Mouse (Mus musculus) embryonic facial prominence, embryonic 15.5 days (tissue): ENCODE results near the gene Metrn. TPM values are rescaled to one million over a fixed set of nuclear protein-coding genes. Genes with fewer than 3 reads are reported as not detected.

Experiments used
- ATAC-seq: fragments of 200-750 bp; cut with Nextera tagmentation; 2 replicates; pipeline ENCODE4 v1.8.0; 2017; ENCODE audit warnings: low read depth, moderate TSS enrichment; ENCODE audit not compliant: insufficient number of reproducible peaks, low FRiP score, low TSS enrichment
- H3K27ac ChIP-seq: fragments of 300-500 bp; sonication (generic); replicated peaks from 2 replicates; pipeline ENCODE4 v1.5.1; 2015; ENCODE audit warnings: mild to moderate bottlenecking, inconsistent platforms
- H3K27me3 ChIP-seq: fragments of 300-500 bp; sonication (generic); 2 replicates; pipeline ENCODE4 v1.6.1; 2015; ENCODE audit warnings: inconsistent platforms
- H3K36me3 ChIP-seq: fragments of 300-500 bp; sonication (generic); 2 replicates; pipeline ENCODE4 v1.6.1; 2015; ENCODE audit warnings: mild to moderate bottlenecking, inconsistent platforms
- H3K4me1 ChIP-seq: fragments of 300-500 bp; sonication (generic); 2 replicates; pipeline ENCODE4 v1.6.1; 2015; ENCODE audit warnings: inconsistent platforms
- H3K4me2 ChIP-seq: fragments of 300-500 bp; sonication (generic); replicated peaks from 2 replicates; pipeline ENCODE4 v1.6.1; 2015; ENCODE audit warnings: mild to moderate bottlenecking, inconsistent platforms
- H3K4me3 ChIP-seq: fragments of 300-500 bp; sonication (generic); replicated peaks from 2 replicates; pipeline ENCODE4 v1.5.1; 2015; ENCODE audit warnings: mild to moderate bottlenecking, inconsistent platforms
- H3K9ac ChIP-seq: fragments of 300-500 bp; sonication (generic); 2 replicates; pipeline ENCODE4 v1.6.1; 2015; ENCODE audit warnings: inconsistent platforms
- H3K9me3 ChIP-seq: fragments of 300-500 bp; sonication (generic); replicated peaks from 2 replicates; pipeline ENCODE4 v1.6.1; 2016; ENCODE audit warnings: inconsistent platforms
- WGBS: fragments of 180-500 bp; shearing (Covaris S2); methylation state at CpG from one replicate; pipeline ENCODE4 v1.1.7; 2015; 5-methylcytosine and 5-hydroxymethylcytosine counted together
- polyA plus RNA-seq: library from polyadenylated mRNA; unstranded; fragments of >200 nt; fragmentation: Nextera tagmentation; extraction: Ambion mirVana; gene quantifications from 2 replicates; pipeline ENCODE4 v1.2.1, GENCODE M21; 2015

The Metrn gene
- polyA plus RNA-seq, 1 experiment from 2014 or later, result 41.8 TPM

DNA sequence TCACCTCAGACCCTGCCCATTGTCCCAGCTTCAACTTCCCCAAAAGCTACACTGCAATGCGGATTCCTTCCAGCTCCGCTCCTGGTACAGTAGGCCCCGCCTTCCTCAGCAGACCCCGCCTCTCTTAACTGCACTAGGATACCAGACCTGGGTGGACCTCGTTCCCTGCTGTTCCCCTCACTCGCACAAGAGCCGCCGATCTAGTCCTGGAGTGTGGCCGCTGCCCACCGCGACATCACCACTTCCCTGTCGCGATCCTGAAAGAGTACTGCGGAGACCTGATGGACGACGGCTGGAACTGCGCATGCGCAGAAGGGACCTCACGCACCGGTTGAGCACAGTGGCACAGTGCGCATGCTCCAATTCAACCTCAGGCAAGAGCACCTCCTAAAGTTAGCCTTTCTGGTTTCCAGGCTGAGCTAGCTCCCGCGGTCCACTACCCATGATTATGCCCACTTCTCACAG is 11.6 kb downstream of the Metrn start, which contains the start of gene Haghl:
Gene Haghl, minus strand, starts transcription at position 393 of the 465 bp plus-strand sequence.
- Histone ChIP-seq H3K9ac (peak within 1 kb of the TSS; percentile 70), H3K4me3 (peak within 1 kb of the TSS; percentile 78), H3K36me3 (peaks cover 50% of the 10 kb centered on the region), H3K9me3 (no peaks in the 10 kb centered on the region), H3K4me2 (peak within 1 kb of the TSS; percentile 69), H3K4me1 (peaks cover 28% of the 10 kb centered on the region), H3K27ac (peak within 1 kb of the TSS; percentile 90), H3K27me3 (no peaks in the 10 kb centered on the region)
- under 1% methylated on average over 23 of the region's 23 CpGs for WGBS
- peak; percentile 82 for ATAC-seq

DNA sequence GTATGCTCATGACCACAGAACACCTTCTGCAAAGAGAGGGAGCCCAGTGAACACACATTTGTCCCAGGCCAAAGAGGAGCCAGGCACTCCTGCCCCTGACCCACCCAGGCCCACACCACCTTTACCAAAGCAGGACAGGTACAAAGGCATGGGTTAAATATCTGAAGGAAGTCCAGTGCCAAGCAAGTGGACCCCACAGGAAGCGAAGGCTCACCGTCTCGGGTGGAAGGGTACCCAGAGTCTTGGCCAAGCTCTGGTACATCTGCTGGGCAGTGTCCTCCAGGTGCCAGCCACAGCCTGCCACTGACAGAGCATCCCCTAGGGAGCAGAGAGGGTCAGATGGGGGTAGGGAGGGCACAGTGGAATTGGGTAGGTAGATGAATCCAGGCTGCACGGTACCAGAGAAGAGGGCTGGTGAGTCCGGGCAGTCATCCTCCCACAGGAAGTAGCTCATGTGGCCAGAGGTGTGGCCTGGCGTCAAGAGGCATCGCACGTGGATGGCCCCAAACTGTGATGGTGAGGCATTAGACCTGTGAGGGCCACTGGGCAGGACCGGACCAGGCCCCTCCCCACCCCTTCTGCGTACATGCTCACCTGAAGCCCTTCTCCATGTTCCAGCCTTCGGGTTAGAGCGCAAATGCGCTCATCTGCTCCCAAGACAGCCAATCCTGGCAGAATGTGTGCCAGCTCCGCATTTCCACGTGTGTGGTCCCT is 12.9 kb downstream of the Metrn start:
- no peak for ATAC-seq
- peaks cover 28% of the 10 kb centered on the region for H3K4me1 ChIP-seq
- H3K27me3 ChIP-seq, result no peaks in the 10 kb centered on the region
- H3K4me3 ChIP-seq, result peak overlapping the region; percentile 78
- H3K36me3 ChIP-seq, result peaks cover 53% of the 10 kb centered on the region
- H3K9ac ChIP-seq, result peak overlapping the region; percentile 70; the same call in 1 of the 2 replicates
- WGBS, result 70% methylated on average over 15 of the region's 15 CpGs
- H3K4me2 ChIP-seq, result peak overlapping the region; percentile 69
- no peaks in the 10 kb centered on the region for H3K9me3 ChIP-seq
- H3K27ac ChIP-seq, result no peak overlapping the region

DNA sequence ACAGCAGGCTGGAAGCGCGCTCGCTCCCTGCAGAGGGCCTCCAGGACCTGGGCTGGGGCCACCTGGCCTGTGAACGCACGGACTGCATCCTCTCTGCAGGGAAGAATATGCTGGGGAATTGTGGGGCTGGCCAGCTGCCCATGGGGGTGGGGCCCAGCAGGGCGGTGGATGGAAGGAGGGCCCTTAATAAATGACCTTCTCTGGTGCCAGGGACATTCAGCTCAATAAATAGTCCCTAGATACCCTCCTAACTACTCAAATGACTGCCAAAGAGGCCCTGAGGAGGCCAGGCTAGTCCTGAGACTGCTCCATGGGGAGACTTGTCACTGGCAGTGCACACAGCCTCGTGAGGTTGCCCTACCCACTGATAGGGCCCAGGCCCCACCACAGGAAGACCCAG is 13.8 kb downstream of the Metrn start:
- no peak for ATAC-seq
- Histone ChIP-seq H3K27ac (no peak overlapping the region), H3K4me1 (peaks cover 28% of the 10 kb centered on the region), H3K4me3 (no peak overlapping the region), H3K36me3 (peaks cover 56% of the 10 kb centered on the region), H3K27me3 (no peaks in the 10 kb centered on the region), H3K9ac (no peak overlapping the region), H3K4me2 (no peak overlapping the region), H3K9me3 (no peaks in the 10 kb centered on the region)
- 83% methylated on average over 7 of the region's 7 CpGs for WGBS

GRCm38 (mm10) chr17:25781339-25781738 is 15.6 kb downstream of the Metrn start:
- Histone ChIP-seq H3K4me2 (no peak overlapping the region), H3K4me3 (no peak overlapping the region), H3K27ac (no peak overlapping the region), H3K9ac (no peak overlapping the region), H3K4me1 (peaks cover 28% of the 10 kb centered on the region), H3K9me3 (no peaks in the 10 kb centered on the region), H3K27me3 (no peaks in the 10 kb centered on the region), H3K36me3 (peaks cover 63% of the 10 kb centered on the region)
- 78% methylated on average over 6 of the region's 6 CpGs for WGBS
- ATAC-seq, result no peak

DNA sequence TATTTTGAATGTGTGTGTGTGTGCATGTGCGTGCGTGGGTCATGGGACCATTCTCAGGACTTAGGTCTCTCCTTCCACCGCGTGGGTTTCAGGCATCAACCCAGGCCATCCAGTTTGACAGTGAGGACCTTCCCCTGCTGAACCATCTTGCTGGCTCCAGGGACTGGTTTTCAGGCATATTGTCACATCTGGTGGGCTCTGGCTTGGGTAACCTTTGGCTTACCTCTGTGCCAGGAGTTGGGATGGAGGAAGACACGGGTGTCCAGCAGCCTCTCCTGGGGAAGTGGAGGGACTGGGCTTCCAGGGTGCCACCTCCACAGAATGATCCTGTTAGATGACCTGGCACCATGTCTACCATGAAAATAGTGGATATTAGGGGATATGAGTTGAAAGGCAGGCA is 19.0 kb downstream of the Metrn start:
- Histone ChIP-seq H3K4me1 (peaks cover 10% of the 10 kb centered on the region), H3K36me3 (peaks cover 53% of the 10 kb centered on the region), H3K4me2 (no peak overlapping the region), H3K27ac (no peak overlapping the region), H3K9ac (no peak overlapping the region), H3K9me3 (no peaks in the 10 kb centered on the region), H3K4me3 (no peak overlapping the region), H3K27me3 (no peaks in the 10 kb centered on the region)
- 93% methylated on average over 5 of the region's 5 CpGs for WGBS
- no peak for ATAC-seq

DNA sequence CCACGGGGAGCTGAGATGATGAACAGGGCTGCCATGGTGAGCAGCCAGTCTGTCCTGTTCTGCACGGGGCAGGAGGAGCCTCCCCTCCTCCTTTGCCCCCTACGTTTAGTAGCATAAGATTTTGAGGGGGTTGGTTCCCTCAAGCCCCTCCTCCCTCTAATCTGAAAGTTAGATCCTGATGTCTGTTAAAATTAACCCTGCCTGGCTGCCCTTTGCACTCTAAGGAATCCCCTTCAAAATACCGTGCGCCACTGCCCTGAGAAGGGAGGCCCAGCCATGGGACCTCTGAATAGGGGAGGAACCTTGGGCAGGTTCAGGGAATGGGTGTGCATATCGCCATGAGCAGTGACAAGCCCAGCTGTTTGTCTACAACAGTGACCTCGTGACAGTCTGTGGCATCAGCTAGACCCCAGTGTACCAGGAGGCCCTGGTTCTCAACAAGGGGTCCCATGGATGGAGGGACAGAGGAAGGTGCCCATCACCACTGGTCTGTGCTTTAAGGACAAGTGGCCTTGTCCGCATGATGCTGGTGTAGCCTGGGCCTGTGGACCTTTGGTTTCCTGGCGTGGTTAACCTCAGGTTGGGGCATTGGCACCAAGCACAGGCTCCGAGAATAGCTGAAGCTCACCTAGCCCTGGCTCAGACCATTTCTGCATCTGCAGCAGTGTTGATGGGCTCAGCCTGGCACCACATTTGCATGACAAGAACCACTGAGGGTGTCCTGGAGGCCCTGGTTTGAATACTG is 21.4 kb downstream of the Metrn start:
- Histone ChIP-seq H3K27me3 (no peaks in the 10 kb centered on the region), H3K36me3 (peaks cover 30% of the 10 kb centered on the region), H3K4me1 (peaks cover 7% of the 10 kb centered on the region), H3K9ac (no peak overlapping the region), H3K9me3 (no peaks in the 10 kb centered on the region), H3K4me3 (no peak overlapping the region), H3K27ac (no peak overlapping the region), H3K4me2 (no peak overlapping the region)
- WGBS, result 78% methylated on average over 10 of the region's 10 CpGs
- no peak for ATAC-seq

GRCm38 (mm10) chr17:25773549-25774120 is 23.3 kb downstream of the Metrn start, which contains the start of gene Narfl:
TSS of gene Narfl (plus strand) at chr17:25773776.
- Histone ChIP-seq H3K27me3 (no peaks in the 10 kb centered on the region), H3K4me2 (peak within 1 kb of the TSS; percentile 72), H3K4me3 (peak within 1 kb of the TSS; percentile 69), H3K9ac (peak within 1 kb of the TSS; percentile 69), H3K9me3 (no peaks in the 10 kb centered on the region), H3K4me1 (peaks cover 7% of the 10 kb centered on the region), H3K36me3 (peaks cover 16% of the 10 kb centered on the region), H3K27ac (no peak within 1 kb of the TSS)
- under 1% methylated on average over 37 of the region's 37 CpGs for WGBS
- ATAC-seq, result peak; percentile 79

DNA sequence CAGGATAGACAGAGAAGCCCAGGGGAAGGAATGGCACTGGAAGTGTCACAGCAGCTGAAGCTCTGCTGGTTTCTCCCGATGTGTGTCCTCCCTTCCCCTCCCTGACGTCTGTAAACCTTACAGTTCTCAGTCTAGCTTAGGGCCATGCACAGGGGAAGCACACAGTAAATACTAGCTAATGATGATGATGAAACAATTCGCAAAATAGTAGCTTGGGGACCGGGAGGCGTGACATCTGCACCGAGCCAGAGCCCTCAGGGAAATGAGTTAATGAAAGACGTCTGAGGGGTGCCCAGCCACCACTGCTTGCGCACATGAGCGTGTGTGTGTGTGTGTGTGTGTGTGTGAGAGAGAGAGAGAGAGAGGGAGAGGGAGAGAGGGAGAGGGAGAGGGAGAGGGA is 27.6 kb downstream of the Metrn start:
- Histone ChIP-seq H3K4me2 (no peak overlapping the region), H3K27me3 (peaks cover 8% of the 10 kb centered on the region; the same call in 1 of the 2 replicates), H3K36me3 (no peaks in the 10 kb centered on the region), H3K9me3 (no peaks in the 10 kb centered on the region), H3K4me1 (peaks cover 3% of the 10 kb centered on the region), H3K27ac (no peak overlapping the region), H3K9ac (no peak overlapping the region), H3K4me3 (no peak overlapping the region)
- ATAC-seq, result no peak
- 27% methylated on average over 9 of the region's 9 CpGs for WGBS

DNA sequence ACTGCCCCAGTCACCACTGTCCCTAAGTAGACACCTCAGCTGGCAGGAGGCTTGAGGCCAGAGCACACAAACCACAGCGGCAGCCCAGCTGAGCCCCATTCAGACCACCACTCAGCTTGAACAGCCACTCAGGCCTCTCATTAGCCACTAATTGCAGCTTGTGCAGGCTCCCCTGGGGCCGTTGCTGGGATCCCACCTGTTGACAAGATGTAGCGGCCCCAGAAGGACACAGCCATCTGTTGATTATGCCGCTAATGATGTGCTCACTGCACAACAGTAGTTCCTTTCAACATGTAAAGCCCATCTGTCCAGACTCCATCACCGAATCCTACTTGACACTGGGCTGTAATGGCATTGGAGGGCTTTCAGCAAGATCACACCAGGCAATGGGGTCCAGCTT is 31.1 kb downstream of the Metrn start:
- peak; percentile 76 for ATAC-seq
- Histone ChIP-seq H3K27me3 (peaks cover 8% of the 10 kb centered on the region; the same call in 1 of the 2 replicates), H3K36me3 (no peaks in the 10 kb centered on the region), H3K4me1 (no peaks in the 10 kb centered on the region), H3K27ac (no peak overlapping the region), H3K9ac (no peak overlapping the region), H3K9me3 (no peaks in the 10 kb centered on the region), H3K4me3 (no peak overlapping the region), H3K4me2 (no peak overlapping the region)
- 33% methylated on average over 5 of the region's 5 CpGs for WGBS

- 40% methylated on average over 3 of the region's 3 CpGs for WGBS
- H3K9ac ChIP-seq, result no peak overlapping the region
- no peak overlapping the region for H3K27ac ChIP-seq
- H3K4me3 ChIP-seq, result no peak overlapping the region
- no peaks in the 10 kb centered on the region for H3K9me3 ChIP-seq
- H3K4me1 ChIP-seq, result no peaks in the 10 kb centered on the region
- no peak for ATAC-seq
- peaks cover 4% of the 10 kb centered on the region; the same call in 1 of the 2 replicates for H3K27me3 ChIP-seq
- H3K4me2 ChIP-seq, result no peak overlapping the region
- no peaks in the 10 kb centered on the region for H3K36me3 ChIP-seq
These were observed 34.3 kb downstream of the Metrn start for GRCm38 (mm10) chr17:25762591-25762990.

- ATAC-seq, result no peak
- WGBS, result 33% methylated on average over 4 of the region's 4 CpGs
- Histone ChIP-seq H3K4me1 (no peaks in the 10 kb centered on the region), H3K27me3 (no peaks in the 10 kb centered on the region), H3K9me3 (no peaks in the 10 kb centered on the region), H3K4me2 (no peak overlapping the region), H3K36me3 (no peaks in the 10 kb centered on the region), H3K27ac (no peak overlapping the region), H3K4me3 (no peak overlapping the region), H3K9ac (no peak overlapping the region)
These were observed 35.4 kb downstream of the Metrn start for GRCm38 (mm10) chr17:25761561-25761970.
